Mouse (Mus musculus) cerebellum, adult 18-20 months (tissue): Measurements from ENCODE around the gene Mfsd4b5.
"Not testable (repeated sequence)": the region's sequence is repeated elsewhere in the genome, so short reads cannot be mapped to it uniquely, and the experiment has no call there.

Source experiments
- DNase-seq, 2 experiments: peaks; one replicate each; pipeline ENCODE4 v3.0.0; 2021

Gene Mfsd4b5

DNA sequence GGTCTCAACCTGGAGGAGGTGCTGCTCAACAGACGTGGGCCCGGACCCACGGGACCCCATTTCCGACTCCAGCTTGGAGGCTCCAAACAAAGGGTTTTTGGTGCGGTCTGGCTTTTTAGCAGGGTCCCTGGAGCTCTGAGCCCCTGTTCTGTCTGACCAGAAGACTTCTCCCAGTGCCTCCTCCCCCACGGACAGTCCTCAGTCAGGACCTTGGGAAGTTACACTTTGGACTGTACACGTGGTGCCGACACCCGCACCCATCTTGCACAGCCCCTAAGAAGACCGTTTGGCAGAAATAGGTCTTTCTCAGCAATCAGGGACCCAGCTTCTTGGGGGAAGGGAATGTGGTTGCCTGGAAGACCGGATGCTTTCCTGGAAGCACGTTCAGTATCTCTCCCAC, at the start of gene Mfsd4b5:
Gene Mfsd4b5, minus strand, starts transcription at position 181 of the 400 bp plus-strand sequence.
- DNase-seq: no peak

DNA sequence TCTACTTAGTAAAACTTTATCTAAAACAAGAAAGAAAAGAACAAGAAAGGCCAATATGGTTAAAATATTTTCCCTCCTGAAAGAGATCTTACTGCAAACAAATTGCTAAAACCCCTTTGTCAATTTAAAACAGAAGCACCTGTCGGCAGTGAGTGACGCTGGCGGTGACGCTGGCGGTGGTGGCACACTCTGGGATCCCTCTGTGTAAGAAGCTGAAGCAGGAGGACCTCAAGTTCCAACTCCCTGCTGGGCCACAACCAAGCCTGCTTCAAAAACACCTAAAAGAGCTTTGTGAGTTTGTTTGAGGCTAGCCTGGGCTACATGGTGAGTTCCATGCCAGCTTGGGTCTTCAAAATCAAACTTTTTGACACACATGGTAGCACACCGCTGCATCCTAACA, 48.5 kb upstream of the Mfsd4b5 start:
- no peak for DNase-seq

GRCm38 (mm10) chr10:40032897-40033296, 46.5 kb upstream of the Mfsd4b5 start:
- DNase-seq: no peak

DNA sequence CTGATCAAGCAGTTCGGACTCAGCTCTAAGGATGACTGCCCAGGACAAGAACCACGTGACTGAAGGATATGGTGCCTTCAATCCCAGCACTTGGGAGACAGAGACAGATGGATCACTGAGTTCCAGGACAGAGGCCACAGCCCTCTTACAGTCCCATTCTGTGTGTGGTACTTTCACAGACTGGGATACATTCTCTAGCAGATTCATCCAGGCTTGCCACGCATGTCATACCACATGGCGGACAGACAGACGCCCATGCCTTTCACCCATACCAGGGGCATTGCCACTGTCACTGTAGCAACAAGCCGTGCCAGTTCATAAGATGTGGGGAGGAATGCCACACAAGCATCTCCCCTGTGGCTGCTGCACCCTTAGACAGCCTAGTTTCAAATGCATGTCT, 44.3 kb upstream of the Mfsd4b5 start:
- DNase-seq: no peak

DNA sequence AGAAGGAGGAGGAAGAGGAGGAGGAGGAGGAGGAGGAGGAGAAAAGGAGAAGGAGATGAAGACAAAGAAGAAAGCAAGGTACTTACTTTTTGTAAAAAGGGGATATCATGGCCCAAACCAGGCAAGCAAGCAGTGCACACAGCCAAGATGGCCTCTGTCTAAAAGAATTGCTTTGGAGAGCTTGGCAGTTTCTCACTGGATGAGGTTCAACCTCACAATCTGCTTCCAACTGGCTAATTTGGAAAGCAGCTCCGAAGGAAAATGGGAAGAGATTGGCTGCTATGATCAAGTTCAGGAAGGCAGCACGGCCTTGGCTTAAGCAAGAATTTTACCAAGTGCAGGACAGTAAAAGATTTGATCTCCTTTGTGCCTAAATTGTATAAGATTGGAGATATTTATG, 43.2 kb upstream of the Mfsd4b5 start:
- DNase-seq: no peak

- DNase-seq: no peak
Measured at GRCm38 (mm10) chr10:40028091-40028490, 41.6 kb upstream of the Mfsd4b5 start.

- DNase-seq: no peak
Measured at GRCm38 (mm10) chr10:40026546-40026945, 40.1 kb upstream of the Mfsd4b5 start.

GRCm38 (mm10) chr10:40025560-40025959, 39.1 kb upstream of the Mfsd4b5 start:
- no peak for DNase-seq

GRCm38 (mm10) chr10:40024554-40025428, 38.3 kb upstream of the Mfsd4b5 start, which contains the start of gene Mfsd4b1:
Mfsd4b1 (minus strand) TSS chr10:40025268.
- DNase-seq: peak; percentile 86 to 91

DNA sequence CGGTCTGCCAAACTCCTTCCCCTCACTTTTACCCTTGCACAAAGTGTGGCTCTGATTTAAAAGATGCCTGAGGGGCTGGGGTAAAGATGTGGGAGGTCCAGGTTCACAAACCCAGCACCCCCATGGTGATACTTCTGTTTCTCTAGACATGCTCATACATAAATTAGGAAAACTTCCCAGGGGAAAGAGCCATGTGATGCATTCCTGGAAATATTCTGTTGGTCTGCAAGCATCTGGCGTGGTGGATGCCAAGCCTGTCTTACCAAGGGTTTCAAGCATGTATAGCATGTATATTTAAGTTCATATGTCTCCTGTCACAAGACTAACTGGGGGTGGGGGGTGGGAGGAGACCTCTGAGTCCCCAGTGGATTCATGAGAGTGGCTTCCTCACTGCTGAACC, 34.0 kb upstream of the Mfsd4b5 start:
- no peak for DNase-seq

DNA sequence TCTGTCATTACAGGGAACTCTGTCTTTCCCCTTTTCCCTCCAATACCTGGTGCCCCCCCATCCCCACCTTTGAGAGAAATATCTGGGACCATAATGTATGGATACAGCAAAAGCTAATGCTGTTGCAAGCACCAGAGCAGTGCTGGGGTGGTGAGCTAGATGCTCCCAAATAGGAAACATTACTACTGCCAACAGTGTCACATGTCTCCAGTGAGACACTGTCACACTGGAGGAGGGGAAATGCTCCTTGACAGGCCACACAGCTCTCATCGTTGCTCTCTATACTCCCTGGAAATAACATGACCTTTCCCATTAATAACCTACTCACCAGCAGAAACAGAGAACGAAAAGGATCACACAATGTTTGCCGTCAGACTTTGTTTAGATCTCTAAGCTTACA, 33.0 kb upstream of the Mfsd4b5 start:
- DNase-seq: no peak

DNA sequence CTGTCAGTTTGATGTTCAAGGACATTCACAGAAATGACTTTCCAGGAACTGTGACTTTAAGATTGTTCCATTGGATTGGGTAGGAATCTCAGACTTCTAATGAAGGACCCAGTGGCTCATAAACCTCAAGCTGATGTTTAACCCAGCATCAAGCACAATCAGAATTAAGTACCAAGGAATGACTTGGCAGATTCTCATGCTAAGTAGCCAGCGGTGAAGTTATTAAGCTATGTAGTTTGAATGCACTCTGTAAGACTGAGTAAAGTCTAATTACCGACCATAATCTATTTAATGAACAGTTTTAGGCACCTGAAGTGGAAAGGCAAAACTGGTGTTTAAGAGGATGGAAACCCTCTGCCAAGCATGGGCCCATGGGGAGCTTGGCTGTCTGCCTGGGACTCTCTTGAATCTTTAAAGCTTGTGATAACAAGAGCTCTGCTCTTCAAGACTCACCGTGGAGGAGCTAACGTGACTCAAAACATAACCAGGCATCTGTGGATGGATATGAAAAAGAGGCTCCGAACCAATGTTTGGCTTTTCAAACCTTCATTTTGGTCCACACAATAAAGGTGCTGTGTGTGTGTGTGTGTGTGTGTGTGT, 31.9 kb upstream of the Mfsd4b5 start:
- DNase-seq: no peak

GRCm38 (mm10) chr10:40009591-40009990, 23.1 kb upstream of the Mfsd4b5 start:
- no peak for DNase-seq

DNA sequence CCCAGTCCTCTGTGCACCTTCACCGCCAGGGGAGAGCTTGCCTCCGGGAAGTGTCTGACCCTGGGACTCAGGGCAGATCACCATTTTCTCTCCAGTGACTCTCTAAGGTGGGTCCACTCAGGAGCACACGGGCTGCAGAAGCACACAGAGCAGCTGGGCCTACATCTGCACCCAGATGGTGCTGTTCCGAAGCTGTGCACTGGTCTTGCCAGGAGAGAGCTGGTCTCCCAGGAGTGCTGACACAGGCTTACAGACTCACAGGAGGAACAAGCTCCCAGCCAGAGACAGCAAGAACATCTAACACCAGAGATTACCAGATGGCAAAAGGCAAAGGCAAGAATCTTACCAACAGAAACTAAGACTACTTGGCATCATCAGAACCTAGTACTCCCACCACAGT, 22.4 kb upstream of the Mfsd4b5 start:
- DNase-seq: not testable (repeated sequence)

DNA sequence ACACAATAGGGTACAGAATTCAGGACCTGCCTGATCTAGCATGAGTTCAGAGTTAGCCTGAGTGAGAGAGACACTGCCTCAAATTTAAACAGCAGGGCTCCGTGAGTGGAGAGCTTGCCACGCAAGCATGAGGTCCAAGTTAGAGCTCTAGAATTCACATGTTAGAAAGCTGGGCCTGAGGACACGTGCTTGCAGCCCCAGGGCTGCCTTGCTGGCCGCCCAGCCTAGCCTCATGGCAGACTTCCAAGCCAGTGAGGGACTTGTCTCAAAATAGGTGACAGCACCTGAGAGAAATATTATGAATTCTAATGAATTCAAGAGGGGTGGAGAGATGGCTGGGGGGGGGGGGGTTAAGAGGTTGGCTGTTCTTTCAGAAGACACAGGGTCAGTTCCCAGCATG, 21.5 kb upstream of the Mfsd4b5 start:
- DNase-seq: no peak

DNA sequence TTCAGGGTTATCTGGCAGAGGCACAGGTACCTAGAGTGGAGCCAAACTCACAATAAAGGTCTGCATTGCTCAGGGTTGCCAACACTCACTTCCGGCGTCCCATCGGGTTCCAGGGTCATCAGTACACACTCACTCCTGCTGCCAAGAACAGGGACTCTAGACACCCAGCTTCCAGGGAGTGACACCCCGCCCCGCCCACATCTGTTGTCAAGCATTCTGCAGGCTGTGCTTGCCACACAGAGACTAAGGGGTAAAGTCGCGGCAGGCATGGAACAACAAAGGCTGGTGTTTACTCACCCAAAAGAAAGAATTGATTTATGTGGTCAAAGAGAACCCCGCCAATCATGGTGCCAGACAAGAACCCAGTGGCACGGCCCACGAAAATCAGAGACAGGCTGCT, 20.5 kb upstream of the Mfsd4b5 start:
- DNase-seq: no peak

DNA sequence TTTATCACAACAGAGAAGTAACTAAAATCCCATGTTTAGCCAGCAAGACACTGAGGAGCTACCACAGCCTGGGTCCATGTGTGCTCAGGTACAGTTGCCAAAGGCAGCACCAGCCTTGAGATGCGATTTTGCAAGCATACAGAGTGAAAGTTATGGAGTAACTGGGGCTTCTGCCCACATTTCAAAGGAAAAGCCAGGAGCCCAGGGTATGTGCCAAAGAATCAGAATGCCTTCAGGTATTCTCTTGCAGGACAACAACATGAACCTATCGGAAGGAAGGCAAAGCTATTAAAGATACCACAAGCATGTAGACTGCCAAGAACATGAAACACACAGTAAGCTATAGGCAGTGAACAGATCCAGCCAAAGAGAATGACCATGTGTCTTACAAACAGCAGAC, 14.3 kb upstream of the Mfsd4b5 start:
- no peak for DNase-seq

GRCm38 (mm10) chr10:39991155-39991554, 4.7 kb upstream of the Mfsd4b5 start:
- no peak for DNase-seq

DNA sequence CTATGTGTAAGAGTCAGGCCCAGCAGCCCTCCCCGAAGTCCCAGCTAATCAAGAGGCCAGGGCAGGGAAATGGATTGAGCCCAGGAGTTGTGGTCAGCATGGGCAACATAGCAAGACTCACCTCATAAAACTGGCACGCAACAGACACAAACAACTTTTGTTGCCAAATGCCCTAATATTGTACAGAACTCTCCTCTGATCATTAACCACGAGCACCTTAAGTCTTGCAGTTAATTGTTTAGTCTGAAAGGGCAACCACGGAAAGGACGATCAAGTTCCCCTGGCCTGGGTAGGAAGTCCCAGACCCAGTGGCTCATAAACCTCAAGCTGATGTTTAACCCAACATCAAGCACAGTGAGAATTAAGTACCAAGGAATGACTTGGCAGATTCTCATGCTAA, 3.8 kb downstream of the Mfsd4b5 start:
- no peak for DNase-seq

DNA sequence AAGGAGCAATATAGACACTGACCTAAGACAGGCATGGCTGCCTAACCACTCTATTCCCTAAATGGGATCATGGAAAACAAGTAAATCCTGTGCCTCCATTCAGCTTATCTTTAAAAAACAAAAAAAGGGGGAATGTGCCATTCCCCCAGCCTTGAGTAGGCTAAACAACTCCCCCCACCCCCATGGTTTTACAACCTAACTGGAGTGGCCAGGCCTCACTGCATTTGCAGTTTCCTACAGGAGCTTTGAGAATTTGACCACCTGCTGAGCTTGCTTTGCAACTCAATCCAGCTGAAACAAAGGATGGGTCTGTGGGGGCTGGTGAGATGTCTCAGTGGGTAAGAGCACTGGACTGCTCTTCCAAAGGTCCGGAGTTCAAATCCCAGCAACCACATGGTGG, 8.2 kb downstream of the Mfsd4b5 start:
- DNase-seq: no peak

DNA sequence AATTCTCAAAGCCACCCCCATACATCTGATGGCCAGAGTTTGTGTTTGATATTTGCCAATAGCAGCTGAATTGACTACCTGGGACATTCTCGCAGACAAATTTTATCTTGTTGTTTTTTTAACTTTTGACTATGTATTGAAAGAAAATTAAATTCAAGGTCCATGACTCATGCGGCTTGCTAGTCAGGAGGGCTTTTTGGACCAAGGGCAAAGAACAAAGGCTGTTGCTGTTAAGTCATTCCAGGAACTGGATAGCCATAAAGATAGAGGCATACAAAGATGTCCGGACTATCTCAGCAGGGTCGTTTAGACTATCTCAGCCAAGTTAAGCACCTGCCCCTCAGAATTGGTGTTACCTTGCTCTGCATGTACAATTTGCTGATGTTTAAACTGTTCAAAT, 9.1 kb downstream of the Mfsd4b5 start:
- no peak for DNase-seq

DNA sequence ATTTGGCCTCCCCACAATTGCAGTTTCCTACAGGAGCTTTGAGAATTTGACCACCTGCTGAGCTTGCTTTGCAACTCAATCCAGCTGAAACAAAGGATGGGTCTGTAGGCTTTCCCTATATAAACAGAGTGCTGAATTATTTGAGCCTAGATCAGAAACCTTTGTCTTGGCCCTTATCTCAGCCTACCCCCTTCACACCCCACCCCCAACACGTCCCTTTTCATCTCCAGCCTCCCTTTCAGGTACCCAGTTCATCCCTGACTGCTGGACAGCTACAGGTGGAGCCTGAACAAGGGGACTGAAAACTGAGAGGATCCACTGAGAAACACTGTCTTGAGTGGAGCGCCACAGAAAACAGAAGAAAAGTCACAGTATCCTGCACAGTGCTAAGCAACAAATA, 10.7 kb downstream of the Mfsd4b5 start:
- DNase-seq: no peak

- no peak for DNase-seq
Measured at GRCm38 (mm10) chr10:39974982-39975381, 11.5 kb downstream of the Mfsd4b5 start.

DNA sequence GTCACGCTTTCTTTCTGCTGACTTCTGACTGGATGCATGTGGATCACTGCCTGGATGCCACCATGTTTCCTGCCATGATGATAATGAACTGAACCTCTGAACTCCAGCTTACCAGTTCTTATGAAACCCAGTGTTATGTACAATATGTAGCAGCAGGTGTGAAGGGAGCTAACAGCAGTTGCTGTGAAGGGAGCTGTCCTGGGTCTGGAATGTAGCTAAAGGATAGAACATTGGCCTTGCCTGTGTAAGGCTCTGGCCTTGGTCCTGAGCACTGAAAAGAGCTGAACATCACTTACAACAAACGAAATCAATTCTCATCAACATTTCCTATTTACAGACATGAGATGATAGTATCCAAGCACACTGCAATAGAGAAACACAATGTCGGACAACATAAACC, 18.9 kb downstream of the Mfsd4b5 start:
- no peak for DNase-seq

GRCm38 (mm10) chr10:39961906-39962305, 24.5 kb downstream of the Mfsd4b5 start:
- no peak for DNase-seq
